Mouse (Mus musculus) limb, embryonic 14.5 days (tissue): ENCODE results near the gene Islr2. TPM values are rescaled to one million over a fixed set of nuclear protein-coding genes. Genes with fewer than 3 reads are reported as not detected.

Source experiments
- ATAC-seq: fragments of 200-750 bp; cut with Nextera tagmentation; 2 replicates; pipeline ENCODE4 v1.8.0; 2017; ENCODE audit warnings: low read depth, moderate number of reproducible peaks, moderate TSS enrichment; ENCODE audit not compliant: low FRiP score
- DNase-seq: peaks from one replicate; pipeline ENCODE4 v3.0.0-alpha.2; 2015; ENCODE audit warnings: low spot score
- H3K27ac ChIP-seq: fragments of 300-500 bp; sonication (generic); replicated peaks from 2 replicates; pipeline ENCODE4 v1.5.1; 2014; ENCODE audit warnings: low read depth, mild to moderate bottlenecking, low read length, moderate library complexity, mixed read lengths
- H3K27me3 ChIP-seq: fragments of 300-500 bp; sonication (generic); 2 replicates; pipeline ENCODE4 v1.6.1; 2014; ENCODE audit warnings: low read length, mixed read lengths; ENCODE audit not compliant: control insufficient read depth, insufficient read depth
- H3K36me3 ChIP-seq: fragments of 300-500 bp; sonication (generic); 2 replicates; pipeline ENCODE4 v1.6.1; 2014; ENCODE audit warnings: mild to moderate bottlenecking, low read length, moderate library complexity, mixed read lengths; ENCODE audit not compliant: control insufficient read depth, insufficient read depth
- H3K4me1 ChIP-seq: fragments of 300-500 bp; sonication (generic); 2 replicates; pipeline ENCODE4 v1.6.1; 2014; ENCODE audit warnings: antibody characterized with exemption, low read length, mixed read lengths; ENCODE audit not compliant: control insufficient read depth, insufficient read depth
- H3K4me2 ChIP-seq: fragments of 300-500 bp; sonication (generic); replicated peaks from 2 replicates; pipeline ENCODE4 v1.6.1; 2014; ENCODE audit warnings: low read depth, mild to moderate bottlenecking, low read length, moderate library complexity; ENCODE audit not compliant: severe bottlenecking
- H3K4me3 ChIP-seq: fragments of 300-500 bp; sonication (generic); replicated peaks from 2 replicates; pipeline ENCODE4 v1.5.1; 2014; ENCODE audit warnings: low read length
- H3K9ac ChIP-seq: fragments of 300-500 bp; sonication (generic); 2 replicates; pipeline ENCODE4 v1.6.1; 2014; ENCODE audit warnings: mild to moderate bottlenecking, low read depth, low read length, moderate library complexity; ENCODE audit not compliant: severe bottlenecking
- H3K9me3 ChIP-seq: fragments of 300-500 bp; sonication (generic); 2 replicates; pipeline ENCODE4 v1.6.1; 2016; ENCODE audit warnings: low read length; ENCODE audit not compliant: control insufficient read depth
- POLR2A ChIP-seq: fragments of 200-500 bp; IDR thresholded peaks from 2 replicates; pipeline ENCODE4 v1.8.0; 2012; ENCODE audit warnings: inconsistent platforms, mild to moderate bottlenecking, moderate library complexity, borderline replicate concordance; ENCODE audit not compliant: insufficient read depth, insufficient read length; ENCODE audit errors: extremely low read depth
- WGBS: fragments of 180-500 bp; shearing (Covaris S2); extraction: QIAGEN DNeasy Blood & Tissue Kit; methylation state at CpG from one replicate; pipeline ENCODE4 v1.1.7; 2014; 5-methylcytosine and 5-hydroxymethylcytosine counted together
- polyA plus RNA-seq, 2 experiments: library from polyadenylated mRNA; depleted of rRNA in 1 of 2; stranded (reverse) in 1 of 2; unstranded in 1 of 2; fragments of >200 nt; fragmentation: Nextera tagmentation in 1 of 2; extraction: Ambion mirVana in 1 of 2; gene quantifications; 2 replicates each; pipeline versions ENCODE4 v1.2.1 to v1.2.3; 2012 to 2014

The Islr2 gene
- polyA plus RNA-seq, 2 experiments: 1.7 to 12.2 TPM

GRCm38 (mm10) chr9:58201091-58201842, 2.9 kb downstream of the Islr2 start:
- no peaks in the 10 kb centered on the region for H3K9me3 ChIP-seq
- H3K9ac ChIP-seq: no peak overlapping the region
- no peak for DNase-seq
- H3K27me3 ChIP-seq: peaks cover 77% of the 10 kb centered on the region
- WGBS: 2% methylated on average over 24 of the region's 24 CpGs
- peak overlapping the region; percentile 42 for H3K4me2 ChIP-seq
- no peaks in the 10 kb centered on the region for H3K36me3 ChIP-seq
- peaks cover 48% of the 10 kb centered on the region for H3K4me1 ChIP-seq
- TF ChIP-seq POLR2A: no peak
- H3K27ac ChIP-seq: no peak overlapping the region
- ATAC-seq: no peak
- H3K4me3 ChIP-seq: peak overlapping the region; percentile 23

GRCm38 (mm10) chr9:58200270-58201090, 3.6 kb downstream of the Islr2 start:
- Histone ChIP-seq H3K27ac (no peak overlapping the region), H3K27me3 (peaks cover 83% of the 10 kb centered on the region), H3K9me3 (no peaks in the 10 kb centered on the region), H3K4me2 (peak overlapping the region; percentile 50; the same call in 1 of the 2 replicates), H3K4me3 (peak overlapping the region; percentile 4; the same call in 1 of the 2 replicates), H3K36me3 (no peaks in the 10 kb centered on the region), H3K4me1 (peaks cover 49% of the 10 kb centered on the region), H3K9ac (no peak overlapping the region)
- no peak for TF ChIP-seq POLR2A
- DNase-seq: no peak
- no peak for ATAC-seq
- 21% methylated on average over 11 of the region's 11 CpGs for WGBS

- 3% methylated on average over 41 of the region's 41 CpGs for WGBS
- DNase-seq (peak; percentile 35), ATAC-seq (0 out of 2 replicates have a peak, but pooled peaks have one; percentile 9)
- H3K4me2 ChIP-seq: peak overlapping the region; percentile 50
- H3K4me1 ChIP-seq: peaks cover 49% of the 10 kb centered on the region
- no peak for TF ChIP-seq POLR2A
- H3K4me3 ChIP-seq: peak overlapping the region; percentile 25
- no peaks in the 10 kb centered on the region for H3K36me3 ChIP-seq
- H3K27me3 ChIP-seq: peaks cover 85% of the 10 kb centered on the region
- no peaks in the 10 kb centered on the region for H3K9me3 ChIP-seq
- no peak overlapping the region for H3K9ac ChIP-seq
- H3K27ac ChIP-seq: no peak overlapping the region
These were observed 4.5 kb downstream of the Islr2 start for GRCm38 (mm10) chr9:58199381-58200269.

GRCm38 (mm10) chr9:58198801-58199371, 5.2 kb downstream of the Islr2 start:
- Histone ChIP-seq H3K9me3 (no peaks in the 10 kb centered on the region), H3K27ac (no peak overlapping the region), H3K4me3 (peak overlapping the region; percentile 25), H3K4me1 (peaks cover 48% of the 10 kb centered on the region), H3K9ac (no peak overlapping the region), H3K4me2 (peak overlapping the region; percentile 50), H3K36me3 (no peaks in the 10 kb centered on the region), H3K27me3 (peaks cover 89% of the 10 kb centered on the region)
- DNase-seq (no peak), ATAC-seq (no peak)
- WGBS: 4% methylated on average over 38 of the region's 38 CpGs
- TF ChIP-seq POLR2A: no peak
